Mouse (Mus musculus) urinary bladder, adult 18-20 months (tissue): ENCODE results near the gene Dpp7.

Experiments
- DNase-seq, 2 experiments: peaks; one replicate each; pipeline ENCODE4 v3.0.0; 2022; ENCODE audit warnings: low spot score in 2 of 2, mixed read lengths in 2 of 2

The Dpp7 gene

GRCm38 (mm10) chr2:25311491-25311891, 44.7 kb downstream of the Dpp7 start:
- no peak for DNase-seq

- DNase-seq = no peak
These were observed 45.2 kb downstream of the Dpp7 start for GRCm38 (mm10) chr2:25310969-25311368.

- DNase-seq = no peak
These were observed 46.0 kb downstream of the Dpp7 start for GRCm38 (mm10) chr2:25310180-25310579.

GRCm38 (mm10) chr2:25305587-25306359, 50.4 kb downstream of the Dpp7 start:
- DNase-seq = no peak

- no peak for DNase-seq
These were observed 51.3 kb downstream of the Dpp7 start for GRCm38 (mm10) chr2:25304657-25305541.

- no peak for DNase-seq
These were observed 52.1 kb downstream of the Dpp7 start for GRCm38 (mm10) chr2:25303931-25304656.

GRCm38 (mm10) chr2:25303452-25303851, 52.7 kb downstream of the Dpp7 start:
- no peak for DNase-seq
